Mouse (Mus musculus) kidney, embryonic 15.5 days (tissue): ENCODE data around the gene Smarca4. TPM values are rescaled to one million over a fixed set of nuclear protein-coding genes. Genes with fewer than 3 reads are reported as not detected.

Experiments
- ATAC-seq: fragments of 200-750 bp; cut with Nextera tagmentation; replicated peaks from 2 replicates; pipeline ENCODE4 v1.8.0; 2017; ENCODE audit warnings: moderate TSS enrichment; ENCODE audit not compliant: low FRiP score
- H3K27ac ChIP-seq: fragments of 300-500 bp; sonication (generic); 2 replicates; pipeline ENCODE4 v1.5.1; 2015; ENCODE audit warnings: mild to moderate bottlenecking, inconsistent platforms
- H3K27me3 ChIP-seq: fragments of 300-500 bp; sonication (generic); 2 replicates; pipeline ENCODE4 v1.6.1; 2015; ENCODE audit warnings: inconsistent platforms
- H3K36me3 ChIP-seq: fragments of 300-500 bp; sonication (generic); 2 replicates; pipeline ENCODE4 v1.6.1; 2015; ENCODE audit warnings: inconsistent platforms
- H3K4me1 ChIP-seq: fragments of 300-500 bp; sonication (generic); 2 replicates; pipeline ENCODE4 v1.6.1; 2015; ENCODE audit warnings: inconsistent platforms
- H3K4me2 ChIP-seq: fragments of 300-500 bp; sonication (generic); 2 replicates; pipeline ENCODE4 v1.6.1; 2015; ENCODE audit warnings: moderate library complexity, mild to moderate bottlenecking, inconsistent platforms
- H3K4me3 ChIP-seq: fragments of 300-500 bp; sonication (generic); replicated peaks from 2 replicates; pipeline ENCODE4 v1.5.1; 2015; ENCODE audit warnings: mild to moderate bottlenecking, inconsistent platforms
- H3K9ac ChIP-seq: fragments of 300-500 bp; sonication (generic); 2 replicates; pipeline ENCODE4 v1.6.1; 2015; ENCODE audit warnings: mild to moderate bottlenecking, inconsistent platforms
- H3K9me3 ChIP-seq: fragments of 300-500 bp; sonication (generic); replicated peaks from 2 replicates; pipeline ENCODE4 v1.6.1; 2016; ENCODE audit warnings: inconsistent platforms
- WGBS: fragments of 180-500 bp; shearing (Covaris S2); methylation state at CpG from one replicate; pipeline ENCODE4 v1.1.7; 2015; ENCODE audit warnings: mixed read lengths; 5-methylcytosine and 5-hydroxymethylcytosine counted together
- microRNA counts: library from miRNA; unstranded; fragments of <30 nt; microRNA quantifications from one replicate; lab custom pipeline; 2016
- microRNA-seq: library from miRNA; unstranded; fragments of <30 nt; microRNA quantifications from one replicate; pipeline ENCODE4, GENCODE M21; 2016
- polyA plus RNA-seq: library from polyadenylated mRNA; unstranded; fragments of >200 nt; fragmentation: Nextera tagmentation; extraction: Ambion mirVana; gene quantifications from 2 replicates; pipeline ENCODE4 v1.2.1, GENCODE M21; 2015

The Smarca4 gene
- polyA plus RNA-seq, 1 experiment from 2014 or later: 101 TPM

DNA sequence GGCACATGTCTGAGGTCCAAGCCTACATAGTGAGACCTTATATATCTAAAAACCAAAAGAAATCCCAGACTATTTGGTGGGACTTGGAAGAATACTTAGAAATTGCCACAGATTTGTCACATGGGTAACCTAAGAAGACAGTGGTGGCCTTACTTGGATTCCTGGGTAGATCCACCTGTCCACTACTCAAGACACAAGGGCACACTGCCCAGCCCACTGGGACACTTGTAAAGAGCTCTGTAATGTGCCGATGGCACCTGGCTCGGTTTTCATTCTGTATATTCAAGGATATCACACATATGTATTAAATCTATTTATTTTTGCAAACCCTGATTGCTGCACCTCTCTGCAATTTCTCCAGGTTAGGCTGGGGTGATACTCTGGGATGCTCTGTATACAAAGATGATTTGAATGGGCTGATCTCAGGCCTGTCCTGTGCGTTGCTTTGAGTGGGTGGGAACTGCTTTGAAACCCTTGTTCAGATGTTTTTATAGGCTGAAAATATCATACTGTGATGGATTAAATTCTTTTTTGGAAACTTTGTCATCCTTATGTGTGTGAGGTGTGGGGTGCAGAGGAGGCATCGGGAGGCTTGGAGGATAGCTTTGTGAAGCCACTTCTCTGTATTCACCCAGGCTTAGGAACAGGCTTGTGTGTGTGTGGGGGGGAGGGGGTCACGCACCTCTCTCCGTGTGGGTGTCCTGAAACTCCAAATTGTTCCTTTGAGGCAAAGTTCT lies 133.6 kb downstream of the Smarca4 start:
- H3K27ac ChIP-seq: no peak overlapping the region
- H3K9me3 ChIP-seq: no peaks in the 10 kb centered on the region
- peaks cover 44% of the 10 kb centered on the region for H3K4me1 ChIP-seq
- 86% methylated on average over 6 of the region's 6 CpGs for WGBS
- peaks cover 63% of the 10 kb centered on the region for H3K36me3 ChIP-seq
- ATAC-seq: no peak
- no peak overlapping the region for H3K9ac ChIP-seq
- no peak overlapping the region for H3K4me2 ChIP-seq
- H3K27me3 ChIP-seq: no peaks in the 10 kb centered on the region
- H3K4me3 ChIP-seq: no peak overlapping the region

- H3K27ac ChIP-seq: no peak overlapping the region
These were observed 134.4 kb downstream of the Smarca4 start for GRCm38 (mm10) chr9:21750370-21750769.

GRCm38 (mm10) chr9:21751347-21751746 lies 135.4 kb downstream of the Smarca4 start:
- Histone ChIP-seq H3K4me2 (no peak overlapping the region), H3K36me3 (peaks cover 57% of the 10 kb centered on the region), H3K9ac (no peak overlapping the region), H3K27me3 (no peaks in the 10 kb centered on the region), H3K27ac (peak overlapping the region; percentile 78; the same call in 1 of the 2 replicates), H3K9me3 (no peaks in the 10 kb centered on the region), H3K4me3 (no peak overlapping the region), H3K4me1 (peaks cover 51% of the 10 kb centered on the region)
- WGBS: 70% methylated on average over 6 of the region's 6 CpGs
- ATAC-seq: no peak

More at GRCm38 (mm10) chr9:21750370-21750769, 134.4 kb downstream of the Smarca4 start:
- Histone ChIP-seq H3K4me2 (no peak overlapping the region), H3K9ac (no peak overlapping the region), H3K36me3 (peaks cover 59% of the 10 kb centered on the region), H3K4me1 (peaks cover 51% of the 10 kb centered on the region), H3K4me3 (no peak overlapping the region), H3K27me3 (no peaks in the 10 kb centered on the region), H3K9me3 (no peaks in the 10 kb centered on the region)
- WGBS: 75% methylated on average over 3 of the region's 3 CpGs
- ATAC-seq: no peak

GRCm38 (mm10) chr9:21752252-21752792 lies 136.4 kb downstream of the Smarca4 start:
- peaks cover 49% of the 10 kb centered on the region for H3K4me1 ChIP-seq
- H3K36me3 ChIP-seq: peaks cover 57% of the 10 kb centered on the region
- peak overlapping the region; percentile 78 for H3K27ac ChIP-seq
- WGBS: 41% methylated on average over 10 of the region's 10 CpGs
- H3K9me3 ChIP-seq: no peaks in the 10 kb centered on the region
- H3K4me3 ChIP-seq: no peak overlapping the region
- H3K4me2 ChIP-seq: no peak overlapping the region
- H3K27me3 ChIP-seq: no peaks in the 10 kb centered on the region
- peak; percentile 52 for ATAC-seq
- H3K9ac ChIP-seq: no peak overlapping the region; the same call in 1 of the 2 replicates

MicroRNA genes within 50 kb of the gene (microRNA counts, 519-probe panel; counts per million panel counts)
- 31.7 counts per million for microRNA mmu-miR-1946b (lab: Ali Mortazavi, UCI)

Small RNA genes lying within 50 kb of the gene (microRNA-seq; reads per million reads assigned to microRNA genes)
- not detected for gene Mir1946b

Other genes starting within 250 kb of the Smarca4 start
- 208 and 221 TPM in 2 replicates for gene Ilf3, start 248.3 kb upstream of the Smarca4 start, polyA plus RNA-seq
- 56.5 and 63.3 TPM in 2 replicates for gene Qtrt1, start 204.3 kb upstream of the Smarca4 start, polyA plus RNA-seq
- gene Dnm2, start 191.3 kb upstream of the Smarca4 start, polyA plus RNA-seq: 75.3 and 79.1 TPM in 2 replicates
- 133 and 138 TPM in 2 replicates for gene Tmed1, start 105.9 kb upstream of the Smarca4 start, polyA plus RNA-seq
- gene AB124611, start 90.0 kb upstream of the Smarca4 start, polyA plus RNA-seq: 2.9 and 5.2 TPM in 2 replicates
- gene Carm1, start 69.3 kb upstream of the Smarca4 start, polyA plus RNA-seq: 44.1 and 50.2 TPM in 2 replicates
- gene Timm29, start 23.4 kb upstream of the Smarca4 start, polyA plus RNA-seq: 28.4 and 28.6 TPM in 2 replicates
- gene Yipf2, start 23.3 kb upstream of the Smarca4 start, polyA plus RNA-seq: 29.7 and 32.7 TPM in 2 replicates
- 28.9 and 34.9 TPM in 2 replicates for gene Ldlr, start 107.3 kb downstream of the Smarca4 start, polyA plus RNA-seq
- gene Spc24, start 144.1 kb downstream of the Smarca4 start, polyA plus RNA-seq: 126 and 135 TPM in 2 replicates
- gene Kank2, start 182.6 kb downstream of the Smarca4 start, polyA plus RNA-seq: 18.7 and 23.2 TPM in 2 replicates
- 4.3 and 4.9 TPM in 2 replicates for gene Angptl8, start 219.3 kb downstream of the Smarca4 start, polyA plus RNA-seq
- 36.8 and 46.3 TPM in 2 replicates for gene Dock6, start 236.5 kb downstream of the Smarca4 start, polyA plus RNA-seq